Mouse (Mus musculus): ENCODE measurements around the gene Sema4d. TPM values are rescaled to one million over a fixed set of nuclear protein-coding genes. Genes with fewer than 3 reads are reported as not detected.

Sema4d gene
- polyA plus RNA-seq, 2 experiments: 6.8 to 8.5 TPM

- no peak for ATAC-seq (ENCODE audit: low FRiP score, low read depth)
- 58% methylated on average over 9 of the region's 9 CpGs for WGBS
- no peaks in the 10 kb centered on the region for H3K4me1 ChIP-seq (ENCODE audit: control insufficient read depth, insufficient read depth, low read length)
- H3K27me3 ChIP-seq (ENCODE audit: control insufficient read depth, insufficient read depth, low read length): no peaks in the 10 kb centered on the region
- no peak overlapping the region for H3K4me2 ChIP-seq (replicated peaks; ENCODE audit: low read depth, low read length, severe bottlenecking)
- H3K9ac ChIP-seq (ENCODE audit: low read depth, low read length, severe bottlenecking): no peak overlapping the region
- no peaks in the 10 kb centered on the region for H3K36me3 ChIP-seq (ENCODE audit: control insufficient read depth, insufficient read depth, low read length)
- DNase-seq (ENCODE audit: low spot score): no peak
- no peak overlapping the region for H3K4me3 ChIP-seq (replicated peaks; ENCODE audit: low read length)
- no peak for TF ChIP-seq POLR2A (IDR thresholded peaks at IDR 0.05; ENCODE audit: borderline replicate concordance, extremely low read depth, insufficient read depth, insufficient read length)
- no peaks in the 10 kb centered on the region for H3K9me3 ChIP-seq (ENCODE audit: control insufficient read depth, low read length)
- no peak overlapping the region for H3K27ac ChIP-seq (replicated peaks; ENCODE audit: low read depth, low read length)
Measured at GRCm38 (mm10) chr13:51800921-51801320, 7.4 kb upstream of the Sema4d start.

DNA sequence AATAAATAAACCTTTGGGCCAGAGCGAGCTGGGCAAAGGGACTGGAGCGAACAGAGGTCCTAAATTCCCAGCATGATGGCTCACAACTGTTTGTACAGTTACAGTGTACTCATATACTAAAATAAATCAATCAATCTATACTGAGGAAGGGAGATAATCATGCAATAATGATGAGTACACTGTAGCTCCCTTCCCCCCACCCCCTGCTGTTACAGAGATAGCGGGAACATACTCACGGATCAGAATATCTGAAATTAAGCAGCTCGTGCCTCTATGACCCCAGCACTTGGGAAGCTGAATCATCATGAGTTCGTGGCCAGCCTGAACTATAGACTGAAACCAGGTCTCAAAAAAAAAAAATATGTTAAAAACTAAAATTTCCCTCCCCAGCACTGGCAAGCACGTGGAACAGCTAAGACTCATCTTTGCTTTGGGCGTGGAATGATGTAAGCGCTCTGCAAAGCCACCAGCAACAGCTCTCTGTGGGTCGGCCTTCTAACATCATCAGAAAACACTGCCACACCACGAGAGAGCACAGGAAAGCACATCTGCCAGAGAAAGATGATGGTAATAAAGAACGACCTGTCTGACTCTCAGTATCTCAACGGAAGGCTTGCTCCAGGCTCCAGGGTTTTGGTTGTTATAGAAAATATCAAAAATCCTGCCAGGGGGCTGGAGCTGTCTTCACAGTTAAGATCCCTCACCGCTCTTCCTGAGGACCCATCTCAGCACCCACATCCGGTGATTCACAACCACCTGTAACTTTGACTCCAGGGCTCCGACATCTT is 6.4 kb upstream of the Sema4d start:
- ATAC-seq (ENCODE audit: low FRiP score, low read depth) (no peak), DNase-seq (ENCODE audit: low spot score) (no peak)
- H3K4me3 ChIP-seq (replicated peaks; ENCODE audit: low read length): no peak overlapping the region
- no peaks in the 10 kb centered on the region for H3K9me3 ChIP-seq (ENCODE audit: control insufficient read depth, low read length)
- H3K4me2 ChIP-seq (replicated peaks; ENCODE audit: low read depth, low read length, severe bottlenecking): no peak overlapping the region
- TF ChIP-seq POLR2A (IDR thresholded peaks at IDR 0.05; ENCODE audit: borderline replicate concordance, extremely low read depth, insufficient read depth, insufficient read length): no peak
- H3K36me3 ChIP-seq (ENCODE audit: control insufficient read depth, insufficient read depth, low read length): no peaks in the 10 kb centered on the region
- H3K9ac ChIP-seq (ENCODE audit: low read depth, low read length, severe bottlenecking): no peak overlapping the region
- H3K4me1 ChIP-seq (ENCODE audit: control insufficient read depth, insufficient read depth, low read length): no peaks in the 10 kb centered on the region
- no peak overlapping the region for H3K27ac ChIP-seq (replicated peaks; ENCODE audit: low read depth, low read length)
- no peaks in the 10 kb centered on the region for H3K27me3 ChIP-seq (ENCODE audit: control insufficient read depth, insufficient read depth, low read length)
- 82% methylated on average over 16 of the region's 16 CpGs for WGBS

DNA sequence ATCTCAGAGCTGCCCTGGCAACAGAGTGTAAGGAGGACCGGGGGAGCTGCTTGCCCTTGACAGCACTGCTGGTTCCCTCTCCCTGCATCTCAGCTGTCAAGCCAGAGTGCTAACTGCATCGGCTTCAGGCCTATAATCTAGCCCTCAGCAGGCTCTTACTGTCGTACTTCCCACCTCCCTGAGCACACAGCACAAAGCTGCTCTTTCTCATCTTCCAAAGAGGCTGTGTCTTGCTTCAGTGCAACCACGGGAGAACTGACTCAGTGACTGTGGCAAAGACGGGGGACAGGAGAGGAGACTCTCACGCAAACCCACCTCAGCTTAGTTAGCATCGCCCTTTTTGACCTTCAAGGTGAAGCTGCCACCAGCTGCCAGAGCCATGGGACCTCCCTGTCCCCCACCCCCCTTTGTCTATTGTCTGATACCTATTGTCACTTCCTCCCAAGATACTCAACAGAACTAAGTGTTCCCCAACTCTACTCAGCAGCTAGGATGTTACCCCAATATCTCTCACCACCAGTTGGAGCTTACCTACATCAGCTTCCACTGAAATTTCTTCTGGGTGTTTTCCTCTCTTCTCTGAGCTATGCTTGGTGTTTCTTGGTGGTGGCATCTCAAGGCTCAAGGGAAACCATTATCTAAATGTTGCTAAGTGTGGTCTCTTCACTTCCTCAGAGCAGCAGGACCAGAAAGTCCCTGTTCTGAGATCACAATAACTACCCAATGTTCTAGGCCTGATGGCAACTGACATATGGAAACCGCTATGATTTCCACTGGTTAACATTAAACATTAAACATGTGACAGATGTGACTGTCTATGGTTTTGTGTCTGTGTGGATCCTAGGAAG is 4.6 kb upstream of the Sema4d start:
- H3K4me3 ChIP-seq (replicated peaks; ENCODE audit: low read length): no peak overlapping the region
- DNase-seq (ENCODE audit: low spot score) (no peak), ATAC-seq (ENCODE audit: low FRiP score, low read depth) (no peak)
- TF ChIP-seq POLR2A (IDR thresholded peaks at IDR 0.05; ENCODE audit: borderline replicate concordance, extremely low read depth, insufficient read depth, insufficient read length): no peak
- WGBS: 65% methylated on average over 8 of the region's 8 CpGs
- no peaks in the 10 kb centered on the region for H3K27me3 ChIP-seq (ENCODE audit: control insufficient read depth, insufficient read depth, low read length)
- H3K27ac ChIP-seq (replicated peaks; ENCODE audit: low read depth, low read length): no peak overlapping the region
- H3K9me3 ChIP-seq (ENCODE audit: control insufficient read depth, low read length): no peaks in the 10 kb centered on the region
- no peaks in the 10 kb centered on the region for H3K36me3 ChIP-seq (ENCODE audit: control insufficient read depth, insufficient read depth, low read length)
- peaks cover under 1% of the 10 kb centered on the region; the same call in 1 of the 2 replicates for H3K4me1 ChIP-seq (ENCODE audit: control insufficient read depth, insufficient read depth, low read length)
- no peak overlapping the region for H3K4me2 ChIP-seq (replicated peaks; ENCODE audit: low read depth, low read length, severe bottlenecking)
- no peak overlapping the region for H3K9ac ChIP-seq (ENCODE audit: low read depth, low read length, severe bottlenecking)

DNA sequence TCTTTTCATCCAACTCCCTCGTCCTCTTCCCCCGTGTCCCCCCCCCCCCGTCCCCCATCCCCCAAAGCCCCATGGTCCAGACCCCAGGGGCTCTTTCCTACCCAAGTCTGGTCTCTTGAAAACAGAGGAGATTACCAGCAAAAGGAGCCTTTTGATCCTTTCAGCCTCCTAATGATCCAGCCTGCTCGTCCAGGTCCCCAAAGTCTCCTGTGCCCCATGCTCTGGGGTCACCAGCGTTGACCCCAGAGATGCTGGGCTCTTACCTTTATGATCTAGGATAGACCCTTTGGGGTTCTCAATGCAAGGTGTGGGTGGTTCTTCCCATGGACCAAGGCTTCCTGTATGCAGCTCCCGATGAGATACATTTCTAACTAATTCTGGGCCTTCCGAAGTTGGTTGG is 401 bp upstream of the Sema4d start:
- ATAC-seq (ENCODE audit: low FRiP score, low read depth): no peak
- no peak for TF ChIP-seq POLR2A (IDR thresholded peaks at IDR 0.05; ENCODE audit: borderline replicate concordance, extremely low read depth, insufficient read depth, insufficient read length)
- H3K4me3 ChIP-seq (replicated peaks; ENCODE audit: low read length): peak overlapping the region; percentile 82
- H3K27me3 ChIP-seq (ENCODE audit: control insufficient read depth, insufficient read depth, low read length): 0 out of 2 replicates have a peak, but pooled peaks cover 5% of the 10 kb centered on the region
- H3K4me1 ChIP-seq (ENCODE audit: control insufficient read depth, insufficient read depth, low read length): peaks cover 10% of the 10 kb centered on the region
- DNase-seq (ENCODE audit: low spot score): no peak
- H3K4me2 ChIP-seq (replicated peaks; ENCODE audit: low read depth, low read length, severe bottlenecking): peak overlapping the region; percentile 98
- no peaks in the 10 kb centered on the region for H3K9me3 ChIP-seq (ENCODE audit: control insufficient read depth, low read length)
- H3K36me3 ChIP-seq (ENCODE audit: control insufficient read depth, insufficient read depth, low read length): no peaks in the 10 kb centered on the region
- no peak overlapping the region for H3K27ac ChIP-seq (replicated peaks; ENCODE audit: low read depth, low read length)
- 34% methylated on average over 7 of the region's 7 CpGs for WGBS
- H3K9ac ChIP-seq (ENCODE audit: low read depth, low read length, severe bottlenecking): no peak overlapping the region

GRCm38 (mm10) chr13:51792729-51793424 is 670 bp downstream of the Sema4d start:
- Histone ChIP-seq H3K27me3 (ENCODE audit: control insufficient read depth, insufficient read depth, low read length) (0 out of 2 replicates have a peak, but pooled peaks cover 5% of the 10 kb centered on the region), H3K9me3 (ENCODE audit: control insufficient read depth, low read length) (no peaks in the 10 kb centered on the region), H3K36me3 (ENCODE audit: control insufficient read depth, insufficient read depth, low read length) (no peaks in the 10 kb centered on the region), H3K27ac (replicated peaks; ENCODE audit: low read depth, low read length) (no peak overlapping the region), H3K4me2 (replicated peaks; ENCODE audit: low read depth, low read length, severe bottlenecking) (peak overlapping the region; percentile 98), H3K9ac (ENCODE audit: low read depth, low read length, severe bottlenecking) (peak overlapping the region; percentile 73), H3K4me3 (replicated peaks; ENCODE audit: low read length) (peak overlapping the region; percentile 82), H3K4me1 (ENCODE audit: control insufficient read depth, insufficient read depth, low read length) (peaks cover 10% of the 10 kb centered on the region)
- WGBS: 2% methylated on average over 33 of the region's 43 CpGs
- DNase-seq (ENCODE audit: low spot score) (no peak), ATAC-seq (ENCODE audit: low FRiP score, low read depth) (peak; percentile 31)
- no peak for TF ChIP-seq POLR2A (IDR thresholded peaks at IDR 0.05; ENCODE audit: borderline replicate concordance, extremely low read depth, insufficient read depth, insufficient read length)
